Mouse (Mus musculus) hindbrain, embryonic 10.5 days (tissue): ENCODE data around the gene Rpl19. TPM values are rescaled to one million over a fixed set of nuclear protein-coding genes. Genes with fewer than 3 reads are reported as not detected.

ENCODE experiments used
- DNase-seq: peaks from one replicate; pipeline ENCODE4 v3.0.0-alpha.2; 2017; ENCODE audit warnings: low spot score
- H3K27ac ChIP-seq: fragments of 300-500 bp; sonication (generic); 2 replicates; pipeline ENCODE4 v1.5.1; 2016; ENCODE audit warnings: mild to moderate bottlenecking, moderate library complexity
- H3K27me3 ChIP-seq: fragments of 300-500 bp; sonication (generic); 2 replicates; pipeline ENCODE4 v1.6.1; 2016; ENCODE audit warnings: mild to moderate bottlenecking; ENCODE audit not compliant: poor library complexity, insufficient read depth, severe bottlenecking
- H3K36me3 ChIP-seq: fragments of 300-500 bp; sonication (generic); 2 replicates; pipeline ENCODE4 v1.6.1; 2016; ENCODE audit warnings: mild to moderate bottlenecking, moderate library complexity
- H3K4me1 ChIP-seq: fragments of 300-500 bp; sonication (generic); replicated peaks from 2 replicates; pipeline ENCODE4 v1.6.1; 2016; ENCODE audit warnings: mild to moderate bottlenecking
- H3K4me3 ChIP-seq: fragments of 300-500 bp; sonication (generic); 2 replicates; pipeline ENCODE4 v1.5.1; 2016; ENCODE audit warnings: mild to moderate bottlenecking, moderate library complexity
- H3K9me3 ChIP-seq: fragments of 300-500 bp; sonication (generic); 2 replicates; pipeline ENCODE4 v1.6.1; 2016; ENCODE audit warnings: mild to moderate bottlenecking, moderate library complexity
- whole genome bisulfite sequencing: fragments of 180-500 bp; shearing (Covaris S2); methylation state at CpG from one replicate; pipeline ENCODE4 v1.1.7; 2016; 5-methylcytosine and 5-hydroxymethylcytosine counted together
- polyA plus RNA-seq: library from polyadenylated mRNA; unstranded; fragments of >200 nt; fragmentation: Nextera tagmentation; extraction: Ambion mirVana; gene quantifications from 2 replicates; pipeline ENCODE4 v1.2.1, GENCODE M21; 2016

Rpl19 gene
- polyA plus RNA-seq, 1 experiment from 2014 or later: 1,011 TPM

DNA sequence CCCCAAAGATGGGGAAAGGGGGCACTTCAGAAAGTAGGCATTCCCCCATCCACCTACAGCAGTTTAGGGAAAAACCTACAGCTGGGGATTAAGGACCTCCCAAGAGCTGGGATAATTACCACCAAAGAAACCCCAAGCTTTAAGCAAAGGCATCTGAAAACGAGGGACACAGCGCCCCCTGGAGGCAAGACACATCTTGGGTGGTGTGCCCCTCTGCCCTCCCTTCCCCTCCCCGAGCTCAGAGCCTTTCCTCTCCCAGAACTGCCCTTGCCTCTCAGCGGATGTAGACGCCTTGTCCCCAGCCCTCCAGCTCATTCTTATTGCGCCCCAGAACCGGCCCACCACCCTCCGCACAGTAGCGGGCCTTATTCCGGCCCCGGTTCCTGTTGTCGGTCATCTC, 23.9 kb upstream of the Rpl19 start:
- WGBS: 9% methylated on average over 12 of the region's 12 CpGs
- H3K9me3 ChIP-seq: no peaks in the 10 kb centered on the region
- peaks cover 42% of the 10 kb centered on the region for H3K4me1 ChIP-seq
- DNase-seq: peak; percentile 83
- H3K27ac ChIP-seq: 0 out of 2 replicates have a peak overlapping the region, but pooled peaks have one; percentile 41
- H3K4me3 ChIP-seq: peak overlapping the region; percentile 40
- H3K36me3 ChIP-seq: peaks cover 36% of the 10 kb centered on the region
- H3K27me3 ChIP-seq: peaks cover 56% of the 10 kb centered on the region

GRCm38 (mm10) chr11:98003171-98003671, 23.3 kb upstream of the Rpl19 start:
- Histone ChIP-seq H3K9me3 (no peaks in the 10 kb centered on the region), H3K27me3 (peaks cover 52% of the 10 kb centered on the region), H3K36me3 (peaks cover 40% of the 10 kb centered on the region), H3K4me1 (peaks cover 42% of the 10 kb centered on the region), H3K27ac (0 out of 2 replicates have a peak overlapping the region, but pooled peaks have one; percentile 41), H3K4me3 (peak overlapping the region; percentile 40)
- no peak for DNase-seq
- 37% methylated on average over 17 of the region's 17 CpGs for WGBS

DNA sequence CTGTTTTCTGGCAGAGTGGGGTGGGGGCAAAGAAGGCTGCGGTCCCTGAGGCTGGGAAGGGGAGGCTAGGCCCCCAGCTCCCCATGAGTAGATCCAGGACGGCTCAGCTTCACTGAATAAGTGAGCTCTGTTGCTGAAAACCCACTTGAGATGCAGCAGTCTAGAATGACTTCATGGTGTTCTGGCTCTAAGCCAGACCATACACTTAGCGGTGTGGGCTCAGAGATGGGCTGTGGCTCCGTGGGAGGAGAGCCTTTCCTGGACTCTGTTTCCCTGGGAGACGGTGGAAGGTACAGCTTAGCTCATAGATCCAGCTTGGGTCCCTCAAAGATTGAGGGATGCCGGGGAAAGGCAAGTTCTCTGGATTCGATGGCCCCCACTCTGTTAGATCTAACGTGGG, 22.3 kb upstream of the Rpl19 start:
- peak overlapping the region; percentile 25; the same call in 1 of the 2 replicates for H3K27ac ChIP-seq
- no peaks in the 10 kb centered on the region for H3K9me3 ChIP-seq
- H3K4me1 ChIP-seq: peaks cover 42% of the 10 kb centered on the region
- DNase-seq: no peak
- H3K36me3 ChIP-seq: peaks cover 48% of the 10 kb centered on the region
- 92% methylated on average over 8 of the region's 8 CpGs for WGBS
- H3K4me3 ChIP-seq: no peak overlapping the region
- peaks cover 52% of the 10 kb centered on the region for H3K27me3 ChIP-seq

- peaks cover 51% of the 10 kb centered on the region for H3K27me3 ChIP-seq
These were observed 21.4 kb upstream of the Rpl19 start for GRCm38 (mm10) chr11:98005076-98005475.

DNA sequence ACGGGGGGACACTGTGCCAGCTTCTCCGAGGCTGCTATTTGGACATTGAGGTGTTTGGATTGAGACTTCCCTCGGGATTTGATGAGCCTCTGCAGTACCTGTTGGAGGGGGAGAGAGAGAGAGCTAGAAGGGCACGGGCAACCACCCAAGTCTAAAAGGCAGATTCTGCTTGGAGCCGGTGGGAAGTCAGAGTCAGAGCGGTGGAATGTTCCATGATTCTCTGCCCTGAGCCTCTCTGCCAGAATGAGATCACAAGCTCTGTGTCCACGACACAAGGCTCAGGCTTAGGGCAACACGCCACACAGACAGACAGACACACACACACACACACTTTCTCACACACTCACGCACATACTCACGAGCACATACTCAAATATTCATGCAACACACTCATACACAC, 20.8 kb upstream of the Rpl19 start:
- H3K4me3 ChIP-seq: no peak overlapping the region
- no peak overlapping the region for H3K27ac ChIP-seq
- H3K9me3 ChIP-seq: no peaks in the 10 kb centered on the region
- H3K36me3 ChIP-seq: peaks cover 64% of the 10 kb centered on the region
- no peak for DNase-seq
- peaks cover 29% of the 10 kb centered on the region for H3K4me1 ChIP-seq
- peaks cover 45% of the 10 kb centered on the region for H3K27me3 ChIP-seq
- 84% methylated on average over 10 of the region's 10 CpGs for WGBS

More at GRCm38 (mm10) chr11:98005076-98005475, 21.4 kb upstream of the Rpl19 start:
- Histone ChIP-seq H3K36me3 (peaks cover 57% of the 10 kb centered on the region), H3K27ac (no peak overlapping the region), H3K9me3 (no peaks in the 10 kb centered on the region), H3K4me3 (peak overlapping the region; percentile 12; the same call in 1 of the 2 replicates), H3K4me1 (peaks cover 35% of the 10 kb centered on the region)
- no peak for DNase-seq
- WGBS: 43% methylated on average over 13 of the region's 13 CpGs

DNA sequence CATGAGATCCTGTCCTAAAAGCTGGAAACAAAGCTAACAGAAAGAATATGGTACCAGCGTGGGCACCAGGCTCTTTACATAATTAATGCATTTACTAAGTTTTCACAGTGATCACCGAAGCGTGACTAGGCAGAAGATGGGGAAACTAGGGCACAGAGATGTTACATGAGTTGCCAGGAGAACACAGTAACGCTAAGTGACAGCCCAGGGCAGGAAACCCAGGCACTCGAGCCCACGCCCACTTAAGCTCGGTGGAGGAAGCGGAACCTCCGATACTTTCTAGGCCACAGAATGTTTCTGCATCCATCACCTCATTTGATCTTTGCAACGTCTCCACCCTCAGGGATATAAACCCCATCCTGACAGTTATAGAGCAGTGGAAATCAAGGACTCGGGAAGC, 18.4 kb upstream of the Rpl19 start:
- peaks cover 34% of the 10 kb centered on the region for H3K27me3 ChIP-seq
- H3K4me1 ChIP-seq: peaks cover 17% of the 10 kb centered on the region
- WGBS: 87% methylated on average over 11 of the region's 11 CpGs
- peaks cover 79% of the 10 kb centered on the region for H3K36me3 ChIP-seq
- H3K27ac ChIP-seq: no peak overlapping the region
- no peak overlapping the region for H3K4me3 ChIP-seq
- no peak for DNase-seq
- H3K9me3 ChIP-seq: no peaks in the 10 kb centered on the region

GRCm38 (mm10) chr11:98011716-98012115, 14.8 kb upstream of the Rpl19 start:
- Histone ChIP-seq H3K4me1 (peaks cover 10% of the 10 kb centered on the region; the same call in 1 of the 2 replicates), H3K27me3 (peaks cover 13% of the 10 kb centered on the region), H3K4me3 (no peak overlapping the region), H3K36me3 (peaks cover 81% of the 10 kb centered on the region), H3K27ac (no peak overlapping the region; the same call in 1 of the 2 replicates), H3K9me3 (no peaks in the 10 kb centered on the region)
- WGBS: 71% methylated on average over 9 of the region's 9 CpGs
- no peak for DNase-seq

GRCm38 (mm10) chr11:98012831-98013230, 13.7 kb upstream of the Rpl19 start:
- peaks cover 82% of the 10 kb centered on the region for H3K36me3 ChIP-seq
- 83% methylated on average over 10 of the region's 10 CpGs for WGBS
- no peak overlapping the region for H3K4me3 ChIP-seq

DNA sequence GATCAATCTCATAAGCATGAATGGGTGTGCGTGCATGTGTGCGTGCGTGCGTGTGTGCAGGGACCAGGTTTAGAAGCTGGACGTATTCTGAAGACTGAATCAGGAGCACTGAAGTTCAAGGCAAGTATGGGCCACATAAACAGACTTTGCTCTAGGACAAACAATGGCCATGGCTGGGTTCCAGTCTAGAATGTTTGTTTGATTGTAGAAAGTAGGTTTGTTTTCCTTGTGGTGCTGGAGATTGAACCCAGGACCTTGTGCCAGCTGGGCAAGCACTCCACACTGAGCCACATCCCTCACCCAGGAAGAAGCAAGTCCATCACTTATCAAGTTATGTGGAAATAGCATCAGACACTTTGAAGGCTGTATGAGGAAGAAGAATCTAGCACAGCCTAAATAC, 10.3 kb upstream of the Rpl19 start:
- Histone ChIP-seq H3K36me3 (peaks cover 56% of the 10 kb centered on the region), H3K27me3 (peaks cover 29% of the 10 kb centered on the region), H3K4me3 (no peak overlapping the region), H3K9me3 (no peaks in the 10 kb centered on the region), H3K27ac (no peak overlapping the region), H3K4me1 (peaks cover 43% of the 10 kb centered on the region)
- WGBS: 95% methylated on average over 5 of the region's 5 CpGs
- no peak for DNase-seq

More at GRCm38 (mm10) chr11:98012831-98013230, 13.7 kb upstream of the Rpl19 start:
- DNase-seq: no peak
- Histone ChIP-seq H3K27ac (no peak overlapping the region), H3K9me3 (no peaks in the 10 kb centered on the region), H3K27me3 (peaks cover 13% of the 10 kb centered on the region), H3K4me1 (peaks cover 10% of the 10 kb centered on the region; the same call in 1 of the 2 replicates)

DNA sequence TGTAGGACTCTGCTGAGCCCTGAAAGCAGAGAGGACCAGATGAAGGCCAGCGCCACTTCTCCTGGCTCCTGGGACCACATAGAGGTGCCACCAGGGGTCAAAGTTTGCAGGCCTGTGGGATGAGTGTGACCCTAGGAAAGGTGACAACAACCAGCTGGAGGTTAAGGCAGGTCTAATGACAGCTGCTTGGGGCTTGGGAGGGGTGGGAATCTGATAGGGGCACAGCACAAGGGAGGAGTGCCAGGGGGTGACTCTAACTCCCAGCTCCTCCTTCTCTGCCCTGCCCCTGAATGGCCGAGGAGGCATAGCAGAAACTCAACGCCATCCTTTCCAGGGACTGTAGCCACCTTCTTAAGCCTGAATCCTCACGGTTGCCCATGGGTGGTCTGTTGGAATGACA, 9.7 kb upstream of the Rpl19 start:
- 78% methylated on average over 4 of the region's 4 CpGs for WGBS
- H3K36me3 ChIP-seq: peaks cover 49% of the 10 kb centered on the region
- H3K27ac ChIP-seq: no peak overlapping the region
- peaks cover 47% of the 10 kb centered on the region for H3K4me1 ChIP-seq
- no peak overlapping the region for H3K4me3 ChIP-seq
- no peaks in the 10 kb centered on the region for H3K9me3 ChIP-seq
- H3K27me3 ChIP-seq: peaks cover 32% of the 10 kb centered on the region
- DNase-seq: no peak

DNA sequence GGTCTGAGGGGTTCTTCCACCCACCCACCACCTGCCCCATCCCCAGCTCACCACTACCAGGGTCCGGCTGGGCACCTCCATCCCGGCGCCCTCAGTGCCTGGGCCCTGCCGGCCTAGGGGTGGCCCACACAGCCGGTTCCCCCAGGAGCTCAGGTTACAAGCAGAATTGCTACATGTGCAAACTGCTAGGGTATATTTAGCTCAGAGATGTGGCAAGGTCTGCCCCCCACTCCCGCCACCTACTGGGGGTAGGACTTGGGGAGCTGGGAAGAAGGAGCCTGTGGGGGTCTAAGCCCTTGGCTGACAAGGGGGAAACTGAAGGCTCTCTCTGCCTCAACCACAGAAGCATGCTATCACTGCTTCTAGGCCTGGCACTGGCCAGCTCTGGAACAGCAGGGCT, 8.3 kb upstream of the Rpl19 start:
- Histone ChIP-seq H3K36me3 (peaks cover 45% of the 10 kb centered on the region), H3K27me3 (peaks cover 23% of the 10 kb centered on the region), H3K9me3 (no peaks in the 10 kb centered on the region), H3K4me3 (no peak overlapping the region), H3K27ac (0 out of 2 replicates have a peak overlapping the region, but pooled peaks have one; percentile 6), H3K4me1 (peaks cover 53% of the 10 kb centered on the region)
- DNase-seq: no peak
- WGBS: 70% methylated on average over 6 of the region's 6 CpGs

DNA sequence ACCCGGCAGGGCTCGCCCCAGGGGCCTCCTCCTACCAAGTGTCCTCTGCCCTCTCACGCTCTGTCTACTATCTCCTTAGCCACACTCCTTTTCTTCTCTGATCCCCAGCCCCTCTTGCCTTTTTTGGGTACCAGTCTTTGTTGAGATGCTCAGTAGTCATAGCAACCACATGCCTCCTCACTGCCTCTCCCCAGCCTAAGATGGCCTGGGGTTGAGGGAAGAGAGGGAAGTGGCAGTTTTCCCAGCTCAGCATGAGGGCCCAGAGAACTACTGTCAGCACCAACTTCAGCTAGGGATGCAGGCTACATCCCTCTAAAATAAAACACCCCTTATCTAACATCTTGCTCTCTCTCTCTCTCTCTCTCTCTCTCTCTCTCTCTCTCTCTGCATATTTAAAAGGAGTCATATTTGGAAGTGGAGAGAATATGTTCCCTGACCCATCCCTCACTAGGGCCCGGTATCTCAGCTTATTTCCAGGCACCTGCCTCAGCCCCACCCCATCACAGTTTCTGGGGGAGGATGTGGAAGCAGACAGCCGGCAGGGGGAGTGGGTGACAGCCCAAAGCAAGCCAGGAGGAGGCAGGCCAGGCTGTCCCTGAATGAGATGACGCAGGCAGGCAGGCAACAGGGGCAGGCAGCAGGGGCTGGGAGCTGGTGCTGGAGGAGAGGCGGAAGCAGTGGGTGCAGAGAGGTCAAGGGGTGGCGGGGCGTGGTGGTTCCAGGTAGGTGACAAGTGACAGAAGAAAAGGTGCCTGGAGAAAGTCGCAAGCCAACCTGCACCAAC, 7.5 kb upstream of the Rpl19 start:
- peaks cover 58% of the 10 kb centered on the region for H3K4me1 ChIP-seq
- peak overlapping the region; percentile 64; the same call in 1 of the 2 replicates for H3K27ac ChIP-seq
- no peaks in the 10 kb centered on the region for H3K9me3 ChIP-seq
- DNase-seq: no peak
- peaks cover 42% of the 10 kb centered on the region for H3K36me3 ChIP-seq
- 29% methylated on average over 10 of the region's 10 CpGs for WGBS
- H3K27me3 ChIP-seq: peaks cover 23% of the 10 kb centered on the region
- H3K4me3 ChIP-seq: peak overlapping the region; percentile 20; the same call in 1 of the 2 replicates
